Mouse (Mus musculus): ENCODE results near the gene AC124502.3. TPM values are rescaled to one million over a fixed set of nuclear protein-coding genes. Genes with fewer than 3 reads are reported as not detected.

AC124502.3 gene
- polyA plus RNA-seq, 2 experiments, result 0.13 to 0.29 TPM

DNA sequence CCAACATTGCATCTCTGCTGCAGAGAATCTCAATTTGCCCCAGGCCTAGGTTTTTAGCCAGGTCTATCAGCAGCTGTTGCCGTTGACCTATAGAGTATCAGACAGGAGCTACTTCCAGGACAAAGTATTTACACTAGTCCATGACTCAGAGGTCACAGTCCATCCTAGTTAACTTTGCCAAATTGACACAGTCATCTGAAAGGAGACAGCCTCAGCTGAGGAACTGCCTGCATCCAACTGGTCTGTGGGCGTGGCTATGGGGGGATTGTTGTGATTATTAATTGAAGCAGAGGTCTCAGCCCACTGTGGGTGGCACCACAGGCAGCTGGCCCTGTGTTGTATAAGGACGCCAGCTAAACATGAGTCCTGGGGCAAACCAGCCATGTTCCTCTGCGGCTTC is 33.8 kb upstream of the AC124502.3 start:
- H3K4me3 ChIP-seq (ENCODE audit: insufficient read depth in 1 of 2, low read depth in 2 of 2, low read length in 2 of 2), result no peak overlapping the region
- H3K27me3 ChIP-seq (ENCODE audit: control insufficient read depth, insufficient read depth, low read length), result no peaks in the 10 kb centered on the region
- no peak overlapping the region for H3K27ac ChIP-seq
- H3K36me3 ChIP-seq (replicated peaks; ENCODE audit: control insufficient read depth, insufficient read depth, low read depth), result no peaks in the 10 kb centered on the region
- H3K4me2 ChIP-seq (ENCODE audit: low read depth), result no peak overlapping the region
- ATAC-seq (ENCODE audit: insufficient read depth) (no peak), DNase-seq (ENCODE audit: low read depth in 3 of 3, low spot score in 3 of 3) (no peak)
- no peak overlapping the region for H3K9ac ChIP-seq (replicated peaks)
- H3K4me1 ChIP-seq (replicated peaks; ENCODE audit: control insufficient read depth in 2 of 2, insufficient read depth in 2 of 2, low read length in 1 of 2), result no peaks in the 10 kb centered on the region
- TF ChIP-seq EP300 (IDR thresholded peaks at IDR 0.05; ENCODE audit: low read depth) (no peak), CTCF (IDR thresholded peaks at IDR 0.05; ENCODE audit: low read depth) (no peak)
- H3K9me3 ChIP-seq (ENCODE audit: control insufficient read depth, low read length), result no peaks in the 10 kb centered on the region
- WGBS (ENCODE audit: insufficient replicate concordance), result 55% methylated on average over 4 of the region's 4 CpGs

GRCm38 (mm10) chr19:5013138-5013537 is 25.6 kb upstream of the AC124502.3 start:
- ATAC-seq (ENCODE audit: insufficient read depth) (no peak), DNase-seq (ENCODE audit: low read depth in 3 of 3, low spot score in 3 of 3) (no peak)
- 34% methylated on average over 8 of the region's 8 CpGs for WGBS (ENCODE audit: insufficient replicate concordance)
- H3K4me1 ChIP-seq (replicated peaks; ENCODE audit: control insufficient read depth in 2 of 2, insufficient read depth in 2 of 2, low read length in 1 of 2), result no peaks in the 10 kb centered on the region
- no peak overlapping the region for H3K4me3 ChIP-seq (ENCODE audit: insufficient read depth in 1 of 2, low read depth in 2 of 2, low read length in 2 of 2)
- no peaks in the 10 kb centered on the region for H3K9me3 ChIP-seq (ENCODE audit: control insufficient read depth, low read length)
- no peak overlapping the region for H3K9ac ChIP-seq (replicated peaks)
- no peaks in the 10 kb centered on the region for H3K27me3 ChIP-seq (ENCODE audit: control insufficient read depth, insufficient read depth, low read length)
- no peak overlapping the region for H3K27ac ChIP-seq
- H3K36me3 ChIP-seq (replicated peaks; ENCODE audit: control insufficient read depth, insufficient read depth, low read depth), result no peaks in the 10 kb centered on the region
- no peak overlapping the region for H3K4me2 ChIP-seq (ENCODE audit: low read depth)
- TF ChIP-seq EP300 (IDR thresholded peaks at IDR 0.05; ENCODE audit: low read depth) (no peak), CTCF (IDR thresholded peaks at IDR 0.05; ENCODE audit: low read depth) (no peak)

DNA sequence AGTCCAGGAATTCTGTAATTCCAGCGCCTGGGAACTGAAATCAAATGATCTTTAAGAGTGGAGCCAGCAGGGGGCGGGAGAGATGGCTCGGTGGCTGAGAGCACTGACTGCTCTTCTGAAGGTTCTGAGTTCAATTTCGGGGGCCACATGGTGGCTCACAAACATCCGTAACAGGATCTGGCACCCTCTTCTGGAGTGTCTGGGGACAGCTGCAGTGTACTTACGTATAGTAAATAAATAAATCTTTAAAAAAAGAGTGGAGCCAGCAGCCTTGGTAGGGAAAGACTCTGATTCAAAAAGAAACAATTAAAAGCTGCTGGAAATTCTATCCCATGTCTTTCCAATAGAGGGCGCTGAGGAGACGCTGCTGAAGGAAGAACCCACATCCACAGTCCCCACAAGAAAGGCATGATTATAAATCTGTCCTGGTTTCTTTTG is 23.7 kb upstream of the AC124502.3 start:
- Histone ChIP-seq H3K9ac (replicated peaks) (no peak overlapping the region), H3K9me3 (ENCODE audit: control insufficient read depth, low read length) (no peaks in the 10 kb centered on the region), H3K27ac (no peak overlapping the region), H3K4me1 (replicated peaks; ENCODE audit: control insufficient read depth in 2 of 2, insufficient read depth in 2 of 2, low read length in 1 of 2) (no peaks in the 10 kb centered on the region), H3K4me2 (ENCODE audit: low read depth) (no peak overlapping the region), H3K27me3 (ENCODE audit: control insufficient read depth, insufficient read depth, low read length) (no peaks in the 10 kb centered on the region), H3K4me3 (ENCODE audit: insufficient read depth in 1 of 2, low read depth in 2 of 2, low read length in 2 of 2) (no peak overlapping the region), H3K36me3 (replicated peaks; ENCODE audit: control insufficient read depth, insufficient read depth, low read depth) (no peaks in the 10 kb centered on the region)
- no peak for DNase-seq (ENCODE audit: low read depth in 3 of 3, low spot score in 3 of 3)
- WGBS (ENCODE audit: insufficient replicate concordance), result 10% methylated on average over 8 of the region's 8 CpGs
- no peak for ATAC-seq (ENCODE audit: insufficient read depth)
- TF ChIP-seq EP300 (IDR thresholded peaks at IDR 0.05; ENCODE audit: low read depth), result no peak
- peak; percentile 59 for TF ChIP-seq CTCF (IDR thresholded peaks at IDR 0.05; ENCODE audit: low read depth)

DNA sequence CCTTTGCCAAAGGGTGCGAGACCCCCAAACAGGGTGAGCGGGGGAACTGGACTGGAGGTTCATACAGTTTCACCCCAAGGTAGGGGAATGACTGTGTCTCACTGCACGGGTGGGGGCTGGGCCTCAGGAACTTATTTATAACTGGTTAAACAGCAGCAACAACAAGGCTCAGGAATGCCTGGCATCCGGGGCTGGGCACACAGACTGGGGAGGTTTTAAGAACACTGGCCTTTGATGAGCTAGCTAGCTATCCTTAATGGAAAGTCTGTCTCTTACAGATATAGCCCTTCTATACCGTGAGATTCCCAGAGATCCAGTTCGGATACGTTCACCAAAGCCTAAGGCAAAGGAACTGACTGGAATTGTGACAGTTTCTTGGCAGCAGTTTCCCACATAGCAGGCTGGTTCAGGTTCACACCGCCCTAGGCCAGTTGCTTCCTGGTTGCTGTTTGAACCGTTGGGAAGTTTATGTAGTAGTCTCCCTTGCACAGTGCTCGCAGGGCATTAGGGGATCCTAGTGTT is 22.4 kb upstream of the AC124502.3 start:
- H3K9ac ChIP-seq (replicated peaks), result no peak overlapping the region
- no peak overlapping the region for H3K27ac ChIP-seq
- DNase-seq (ENCODE audit: low read depth in 3 of 3, low spot score in 3 of 3) (no peak), ATAC-seq (ENCODE audit: insufficient read depth) (no peak)
- H3K36me3 ChIP-seq (replicated peaks; ENCODE audit: control insufficient read depth, insufficient read depth, low read depth), result no peaks in the 10 kb centered on the region
- H3K4me1 ChIP-seq (replicated peaks; ENCODE audit: control insufficient read depth in 2 of 2, insufficient read depth in 2 of 2, low read length in 1 of 2), result no peaks in the 10 kb centered on the region
- H3K27me3 ChIP-seq (ENCODE audit: control insufficient read depth, insufficient read depth, low read length), result no peaks in the 10 kb centered on the region
- no peak overlapping the region for H3K4me3 ChIP-seq (ENCODE audit: insufficient read depth in 1 of 2, low read depth in 2 of 2, low read length in 2 of 2)
- no peak for TF ChIP-seq EP300 (IDR thresholded peaks at IDR 0.05; ENCODE audit: low read depth)
- no peak for TF ChIP-seq CTCF (IDR thresholded peaks at IDR 0.05; ENCODE audit: low read depth)
- 35% methylated on average over 10 of the region's 10 CpGs for WGBS (ENCODE audit: insufficient replicate concordance)
- H3K9me3 ChIP-seq (ENCODE audit: control insufficient read depth, low read length), result no peaks in the 10 kb centered on the region
- H3K4me2 ChIP-seq (ENCODE audit: low read depth), result no peak overlapping the region

DNA sequence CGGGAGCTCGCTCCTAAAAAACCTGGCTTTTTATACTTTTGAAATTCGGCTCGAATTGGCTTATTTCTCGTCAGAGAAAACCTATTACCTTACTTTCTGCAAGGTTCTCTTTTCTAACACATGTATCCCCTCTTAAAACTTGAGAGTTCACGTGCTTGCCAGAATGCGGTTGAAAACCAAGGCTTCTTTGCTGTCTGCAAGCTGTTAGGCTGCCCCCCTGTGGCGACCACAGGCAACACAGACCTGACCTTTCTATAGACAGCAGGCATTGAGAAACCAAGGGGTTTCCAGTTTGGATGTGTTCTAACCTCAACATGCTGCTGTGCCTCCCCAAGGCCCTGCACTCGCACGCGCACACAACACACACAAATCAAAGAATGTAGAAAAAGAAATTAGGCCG is 21.9 kb upstream of the AC124502.3 start:
- no peak overlapping the region for H3K27ac ChIP-seq
- H3K9me3 ChIP-seq (ENCODE audit: control insufficient read depth, low read length), result no peaks in the 10 kb centered on the region
- TF ChIP-seq CTCF (IDR thresholded peaks at IDR 0.05; ENCODE audit: low read depth) (peak; percentile 88), EP300 (IDR thresholded peaks at IDR 0.05; ENCODE audit: low read depth) (no peak)
- H3K4me1 ChIP-seq (replicated peaks; ENCODE audit: control insufficient read depth in 2 of 2, insufficient read depth in 2 of 2, low read length in 1 of 2), result no peaks in the 10 kb centered on the region
- no peak overlapping the region for H3K4me2 ChIP-seq (ENCODE audit: low read depth)
- no peak overlapping the region for H3K9ac ChIP-seq (replicated peaks)
- peak in 1 of 3 experiments; percentile 26 for DNase-seq (ENCODE audit: low read depth in 3 of 3, low spot score in 3 of 3)
- ATAC-seq (ENCODE audit: insufficient read depth), result no peak
- H3K36me3 ChIP-seq (replicated peaks; ENCODE audit: control insufficient read depth, insufficient read depth, low read depth), result no peaks in the 10 kb centered on the region
- WGBS (ENCODE audit: insufficient replicate concordance), result 20% methylated on average over 12 of the region's 12 CpGs
- no peaks in the 10 kb centered on the region for H3K27me3 ChIP-seq (ENCODE audit: control insufficient read depth, insufficient read depth, low read length)
- H3K4me3 ChIP-seq (ENCODE audit: insufficient read depth in 1 of 2, low read depth in 2 of 2, low read length in 2 of 2), result no peak overlapping the region

All from liver, embryonic 14.5 days (tissue).